ENCODE assay signal across 10 mouse cellular contexts in the genomic region with DNA sequence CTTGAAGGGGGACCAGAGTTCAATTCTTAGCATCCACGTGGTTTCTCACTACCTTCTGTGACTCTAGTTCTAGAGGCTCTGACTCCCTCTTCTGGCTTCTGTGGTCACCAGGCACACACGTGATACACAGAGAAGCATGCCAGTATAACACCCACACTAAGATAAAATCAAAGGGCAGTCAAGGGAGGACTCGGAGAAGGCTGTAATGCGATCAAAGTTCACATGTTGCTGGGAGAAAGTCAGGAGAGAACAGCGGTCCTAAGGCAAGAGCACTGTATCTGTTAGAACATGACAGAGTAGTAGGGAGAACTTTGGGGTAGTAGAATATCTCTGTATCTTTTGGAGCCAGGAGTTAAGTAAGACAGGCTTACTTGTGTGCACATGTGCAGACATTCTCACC.
A peak's percentile ranks its signal among the peaks of the same experiment; 100 is the strongest.
DNase-seq lines count a peak whose midpoint lies in the region; ATAC-seq and TF ChIP-seq lines count a peak whose summit lies in the region.
"Had no signal": no experiment of that assay in that cellular context is flagged by ENCODE, and none has a peak within 500 bp of the region (broad histone marks: within the 10 kb centered on the region; RNA-seq: fewer than 3 reads in every experiment).

No protein-coding gene starts in this region.

- H3K4me1 ChIP-seq in stomach, postnatal 0 days (replicated peaks; ENCODE audit: control insufficient read depth, insufficient read depth), result peaks cover 3% of the 10 kb centered on the region; the same call in 1 of the 2 replicates
- peaks cover 11% of the 10 kb centered on the region for H3K4me1 ChIP-seq in midbrain, embryonic 10.5 days

- TF ChIP-seq CTCF in stomach, postnatal 0 days (IDR thresholded peaks at IDR 0.05; ENCODE audit: low read depth), result peak; percentile 28; the same call in 1 of the 2 replicates

- peak; percentile 80 for ATAC-seq in stomach, postnatal 0 days (ENCODE audit: low FRiP score, low TSS enrichment)
- ATAC-seq: forebrain, embryonic 16.5 days had no signal

- H3K9ac ChIP-seq in stomach, postnatal 0 days (ENCODE audit: low read length), result no peak overlapping the region

- no peak overlapping the region for H3K4me3 ChIP-seq in stomach, postnatal 0 days (ENCODE audit: low read depth, low read length)
- no peak overlapping the region for H3K4me3 ChIP-seq in midbrain, embryonic 10.5 days

- DNase-seq in lung, postnatal 36 days, result peak; percentile 39
- DNase-seq in lung, postnatal 4 days, result no peak
- peak; percentile 86 for DNase-seq in fat pad, adult 2 months (ENCODE audit: extremely low read depth, low read depth, low spot score)
- DNase-seq in kidney, postnatal 25 days, result peak; percentile 67 to 82
- DNase-seq in stomach, postnatal 0 days (ENCODE audit: low spot score), result no peak
- no peak for DNase-seq in urinary bladder, postnatal 4 days (ENCODE audit: low spot score in 2 of 2)
- DNase-seq in midbrain, embryonic 10.5 days (ENCODE audit: low spot score), result no peak
- DNase-seq: cerebellum, postnatal 10 days; layer of hippocampus, postnatal 36 days had no signal

- no peaks in the 10 kb centered on the region for H3K9me3 ChIP-seq in stomach, postnatal 0 days (ENCODE audit: control insufficient read depth, low read length)
- H3K9me3 ChIP-seq in midbrain, embryonic 10.5 days (replicated peaks), result no peaks in the 10 kb centered on the region

- no peaks in the 10 kb centered on the region for H3K27me3 ChIP-seq in stomach, postnatal 0 days (ENCODE audit: control insufficient read depth, insufficient read depth, low read length)
- no peaks in the 10 kb centered on the region for H3K27me3 ChIP-seq in midbrain, embryonic 10.5 days (ENCODE audit: low read depth, poor library complexity, severe bottlenecking)

- WGBS in stomach, postnatal 0 days, result 66% methylated on average over 5 of the region's 5 CpGs
- 87% methylated on average over 5 of the region's 5 CpGs for WGBS in midbrain, embryonic 10.5 days

- H3K36me3 ChIP-seq in stomach, postnatal 0 days (ENCODE audit: control insufficient read depth, insufficient read depth, low read length), result no peaks in the 10 kb centered on the region
- no peaks in the 10 kb centered on the region for H3K36me3 ChIP-seq in midbrain, embryonic 10.5 days

- no peak overlapping the region for H3K4me2 ChIP-seq in stomach, postnatal 0 days (replicated peaks; ENCODE audit: low read depth)

- peak overlapping the region; percentile 10; the same call in 1 of the 2 replicates for H3K27ac ChIP-seq in stomach, postnatal 0 days (replicated peaks)
- no peak overlapping the region for H3K27ac ChIP-seq in midbrain, embryonic 10.5 days (replicated peaks)

- TF ChIP-seq EP300 in stomach, postnatal 0 days (optimal IDR thresholded peaks at IDR 0.05), result no peak

Comparison
In these comparisons a context has a peak if more than half of its experiments do, and no peak if none do; other contexts are left out.
1. DNase-seq: peak in lung, postnatal 36 days (single experiment), fat pad, adult 2 months (single experiment) and kidney, postnatal 25 days (2 of 2); none in lung, postnatal 4 days (0 of 2), stomach, postnatal 0 days (single experiment), urinary bladder, postnatal 4 days (0 of 2) and midbrain, embryonic 10.5 days (single experiment).